Mouse (Mus musculus): ENCODE measurements around the gene Mbd6. TPM values are rescaled to one million over a fixed set of nuclear protein-coding genes. Genes with fewer than 3 reads are reported as not detected.

Mbd6 gene
- 50.0 and 51.5 TPM in 2 replicates for polyA plus RNA-seq (2012; rRNA removed)

DNA sequence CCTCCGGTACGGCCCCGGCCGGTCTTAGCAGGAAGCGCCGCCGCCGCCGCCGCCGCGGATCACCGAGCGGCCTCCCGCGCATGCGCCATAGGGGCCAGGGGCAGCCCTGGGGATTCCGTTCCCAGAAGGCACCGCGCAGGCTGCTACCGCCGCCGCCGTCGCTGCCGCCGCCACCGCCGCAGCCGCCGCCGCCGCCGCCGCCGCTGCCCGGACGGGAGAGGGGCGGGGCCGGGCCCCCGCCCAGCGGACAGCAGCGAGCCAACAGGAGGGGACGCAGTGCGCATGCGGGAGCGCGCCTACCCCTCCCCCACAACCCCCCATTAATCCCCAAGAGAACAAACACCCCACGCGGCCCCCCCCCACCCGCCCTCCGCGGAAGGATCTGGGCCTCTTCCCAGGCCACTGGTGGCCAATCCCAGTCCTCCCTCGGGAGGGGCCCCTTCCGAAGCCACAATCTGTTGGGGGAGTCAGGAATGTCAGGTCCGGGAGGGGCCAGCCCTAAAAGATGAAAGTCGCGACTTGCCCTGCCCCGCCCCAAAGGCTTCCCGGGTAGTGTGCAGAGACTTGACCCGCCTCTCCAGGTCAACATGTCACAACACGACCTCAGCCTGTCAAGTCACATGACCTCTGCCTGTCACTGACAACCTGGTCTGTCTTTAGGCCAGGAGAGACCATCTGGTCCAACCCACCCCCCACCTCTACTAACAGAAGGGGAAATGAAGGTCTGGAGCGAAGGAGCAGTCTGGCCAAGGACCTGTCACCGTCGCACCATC lies at the start of gene Mbd6:
Gene Mbd6 (minus strand): TSS at position 219 of the 773 bp plus-strand sequence.
- peak; percentile 67 to 82 for DNase-seq (ENCODE audit: extremely low spot score in 1 of 2, low spot score in 1 of 2)

DNA sequence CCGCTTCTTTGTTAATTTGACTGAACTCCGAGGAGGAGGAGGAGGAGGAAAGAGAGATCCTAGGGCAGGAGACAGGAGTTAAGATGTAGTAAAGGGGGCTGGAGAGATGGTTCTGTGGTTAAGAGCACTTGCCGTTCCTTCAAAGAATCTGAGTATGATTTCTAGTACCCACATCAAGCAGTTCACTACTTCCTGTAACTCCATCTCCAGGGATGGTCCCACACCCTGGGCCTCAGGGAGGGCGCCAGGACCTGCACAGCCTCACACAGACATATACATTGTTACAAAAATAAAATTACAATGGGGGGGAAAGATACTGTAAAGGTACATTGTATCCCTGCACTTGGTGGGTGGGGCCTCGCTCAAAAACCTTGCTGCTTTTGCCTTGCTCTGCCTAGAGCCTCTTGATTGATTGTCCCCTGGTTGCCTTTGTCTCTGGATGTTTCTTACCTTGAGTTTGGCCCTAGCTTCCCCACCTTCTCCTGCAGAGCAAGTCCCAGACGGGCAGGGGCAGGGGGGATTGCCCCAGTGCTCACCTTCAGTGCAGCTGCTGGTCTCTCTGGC lies 48.8 kb upstream of the Mbd6 start:
- DNase-seq (ENCODE audit: extremely low spot score in 1 of 2, low spot score in 1 of 2): no peak

DNA sequence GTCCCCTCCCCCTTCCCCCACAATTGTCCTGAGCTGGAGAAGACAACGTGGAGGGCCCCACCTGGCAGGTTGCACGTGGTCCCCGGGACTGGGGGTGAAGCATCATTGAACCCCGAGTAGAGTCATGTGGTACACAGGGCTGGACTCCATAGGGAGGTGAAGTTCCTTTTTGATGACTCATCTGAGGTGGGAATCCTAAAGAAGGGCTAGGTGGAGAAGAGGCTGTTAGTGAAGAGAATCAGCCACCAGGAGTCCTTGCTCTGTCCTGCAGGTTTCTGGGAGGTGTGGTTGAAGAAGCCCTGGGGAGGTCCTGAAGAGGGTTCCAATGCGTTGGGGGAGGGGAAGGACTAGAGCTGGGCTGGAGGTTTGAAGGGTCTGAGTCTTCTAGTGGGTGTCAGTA lies 48.1 kb upstream of the Mbd6 start:
- no peak for DNase-seq (ENCODE audit: extremely low spot score in 1 of 2, low spot score in 1 of 2)

DNA sequence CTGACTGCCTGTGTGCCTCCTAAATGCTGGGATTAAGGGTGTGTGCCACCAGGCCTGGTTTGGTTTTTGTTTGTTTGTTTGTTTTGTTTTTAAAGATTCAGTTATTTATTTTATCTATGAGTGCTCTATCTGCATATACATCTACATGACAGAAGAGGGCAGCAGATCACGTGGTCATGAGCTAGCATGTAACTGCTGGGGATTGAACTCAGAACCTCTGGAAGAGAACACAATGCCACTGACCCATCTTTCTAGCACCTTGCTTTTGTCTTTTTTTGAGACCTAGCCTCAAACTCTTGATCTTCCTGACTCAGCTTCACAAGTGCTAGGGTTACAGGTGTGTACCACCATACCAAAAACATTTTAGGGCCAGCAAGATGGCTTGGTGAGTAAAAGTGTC lies 46.5 kb upstream of the Mbd6 start:
- DNase-seq (ENCODE audit: extremely low spot score in 1 of 2, low spot score in 1 of 2): no peak

GRCm38 (mm10) chr10:127333152-127333551 lies 44.3 kb upstream of the Mbd6 start:
- DNase-seq (ENCODE audit: extremely low spot score in 1 of 2, low spot score in 1 of 2): no peak

- DNase-seq (ENCODE audit: extremely low spot score in 1 of 2, low spot score in 1 of 2): no peak
Measured at GRCm38 (mm10) chr10:127332211-127332874, 43.5 kb upstream of the Mbd6 start.

- DNase-seq (ENCODE audit: extremely low spot score in 1 of 2, low spot score in 1 of 2): no peak
Measured at GRCm38 (mm10) chr10:127330212-127330611, 41.4 kb upstream of the Mbd6 start.

DNA sequence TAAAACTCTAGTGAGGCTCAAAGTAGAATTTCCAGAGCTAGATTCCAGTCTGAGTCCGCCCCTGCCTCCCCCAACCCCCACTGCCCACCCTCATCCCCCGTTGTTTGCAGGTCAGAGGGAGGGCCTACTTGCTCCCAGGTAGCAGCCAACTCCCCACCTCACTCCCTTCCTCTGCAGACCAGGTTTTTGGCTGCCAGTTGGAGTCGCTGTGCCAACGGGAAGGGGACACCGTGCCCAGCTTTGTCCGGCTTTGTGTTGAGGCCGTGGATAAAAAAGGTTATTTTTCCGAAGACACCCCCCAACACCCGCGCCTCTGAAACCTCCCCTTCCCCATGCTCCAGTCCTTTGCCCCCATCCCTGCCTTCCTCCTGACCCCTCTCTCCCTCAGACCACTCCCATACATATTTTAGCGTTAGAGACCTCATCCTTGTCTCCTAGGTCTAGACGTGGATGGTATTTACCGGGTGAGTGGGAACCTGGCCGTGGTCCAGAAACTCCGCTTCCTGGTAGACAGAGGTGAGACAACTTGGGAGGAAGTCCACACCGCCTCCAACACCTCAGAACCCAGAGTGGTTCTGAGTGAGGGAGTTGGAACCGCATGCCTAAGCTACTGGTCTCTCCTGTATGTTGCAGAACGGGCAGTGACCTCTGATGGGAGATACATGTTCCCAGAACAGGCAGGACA lies 38.8 kb upstream of the Mbd6 start:
- no peak for DNase-seq (ENCODE audit: extremely low spot score in 1 of 2, low spot score in 1 of 2)

DNA sequence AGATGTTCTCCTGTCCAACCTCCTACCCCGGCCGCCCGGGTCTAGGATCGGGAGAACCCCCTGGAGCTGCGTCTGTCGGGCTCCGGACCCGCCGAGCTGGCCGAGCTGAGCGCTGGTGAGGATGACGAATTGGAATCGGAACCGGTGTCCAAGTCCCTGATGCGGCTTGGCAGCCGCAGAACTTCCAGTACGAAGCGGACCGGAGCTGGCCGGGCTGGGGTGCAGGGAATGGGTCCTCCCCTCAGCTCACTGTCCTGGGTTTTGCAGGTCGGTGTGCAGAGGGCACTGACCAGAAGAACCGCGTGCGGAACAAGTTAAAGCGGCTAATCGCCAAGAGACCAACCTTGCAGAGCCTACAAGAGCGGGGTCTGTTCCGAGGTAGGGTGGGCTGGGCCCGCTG lies 38.0 kb upstream of the Mbd6 start:
- DNase-seq (ENCODE audit: extremely low spot score in 1 of 2, low spot score in 1 of 2): no peak

- DNase-seq (ENCODE audit: extremely low spot score in 1 of 2, low spot score in 1 of 2): no peak
Measured at GRCm38 (mm10) chr10:127326017-127326801, 37.4 kb upstream of the Mbd6 start.

DNA sequence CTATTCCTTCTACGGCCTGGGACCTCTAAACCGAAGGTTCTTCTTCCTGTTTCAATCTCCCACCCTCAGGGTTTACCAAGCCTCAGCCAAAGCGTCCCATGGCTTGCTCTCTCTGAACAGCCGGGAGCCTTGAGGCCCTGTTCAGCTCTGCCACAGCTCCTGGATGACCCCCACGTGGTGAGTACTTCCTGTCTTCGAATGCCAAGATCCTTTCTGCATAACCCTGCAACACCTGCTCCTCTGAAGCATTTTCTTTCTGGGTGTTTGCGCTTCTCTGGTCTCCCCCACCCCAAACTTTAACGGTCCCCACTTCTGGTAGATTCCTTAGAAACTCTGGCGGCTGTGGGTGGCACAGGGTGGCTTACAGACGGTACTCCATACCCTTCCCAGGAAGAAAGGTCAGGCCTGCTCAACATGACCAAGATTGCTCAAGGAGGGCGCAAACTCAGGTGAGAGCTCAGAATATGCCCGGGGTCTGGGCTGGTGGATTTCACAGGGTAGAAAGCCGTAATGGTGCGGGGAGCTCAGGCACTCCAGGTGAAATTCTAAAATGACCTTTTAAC lies 36.7 kb upstream of the Mbd6 start:
- no peak for DNase-seq (ENCODE audit: extremely low spot score in 1 of 2, low spot score in 1 of 2)

DNA sequence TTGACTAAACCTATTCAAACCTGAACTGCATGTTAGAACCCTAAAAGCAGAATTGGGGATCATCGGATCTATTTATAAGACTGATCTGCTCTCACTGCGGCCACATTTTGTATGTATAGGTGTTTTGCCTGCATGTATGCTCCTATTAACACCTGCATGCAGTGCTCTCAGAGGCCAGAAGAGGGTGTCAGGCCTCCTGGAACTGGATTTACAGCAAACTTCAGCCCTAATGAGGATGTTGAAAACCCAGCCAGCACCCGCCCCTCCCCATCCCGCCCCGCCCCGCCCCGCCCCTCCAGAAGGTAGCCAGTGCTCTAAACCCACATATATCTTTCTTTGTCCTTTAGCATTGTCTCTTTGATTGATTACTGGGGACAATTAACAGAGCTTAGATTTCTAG lies 35.7 kb upstream of the Mbd6 start:
- no peak for DNase-seq (ENCODE audit: extremely low spot score in 1 of 2, low spot score in 1 of 2)

- no peak for DNase-seq (ENCODE audit: extremely low spot score in 1 of 2, low spot score in 1 of 2)
Measured at GRCm38 (mm10) chr10:127323131-127323855, 34.5 kb upstream of the Mbd6 start.

GRCm38 (mm10) chr10:127322669-127323068 lies 33.9 kb upstream of the Mbd6 start:
- no peak for DNase-seq (ENCODE audit: extremely low spot score in 1 of 2, low spot score in 1 of 2)

- DNase-seq (ENCODE audit: extremely low spot score in 1 of 2, low spot score in 1 of 2): no peak
Measured at GRCm38 (mm10) chr10:127322178-127322577, 33.4 kb upstream of the Mbd6 start.

- no peak for DNase-seq (ENCODE audit: extremely low spot score in 1 of 2, low spot score in 1 of 2)
Measured at GRCm38 (mm10) chr10:127321621-127322020, 32.8 kb upstream of the Mbd6 start, which contains the start of gene Arhgap9. Gene Arhgap9, plus strand, starts transcription at chr10:127321964.

DNA sequence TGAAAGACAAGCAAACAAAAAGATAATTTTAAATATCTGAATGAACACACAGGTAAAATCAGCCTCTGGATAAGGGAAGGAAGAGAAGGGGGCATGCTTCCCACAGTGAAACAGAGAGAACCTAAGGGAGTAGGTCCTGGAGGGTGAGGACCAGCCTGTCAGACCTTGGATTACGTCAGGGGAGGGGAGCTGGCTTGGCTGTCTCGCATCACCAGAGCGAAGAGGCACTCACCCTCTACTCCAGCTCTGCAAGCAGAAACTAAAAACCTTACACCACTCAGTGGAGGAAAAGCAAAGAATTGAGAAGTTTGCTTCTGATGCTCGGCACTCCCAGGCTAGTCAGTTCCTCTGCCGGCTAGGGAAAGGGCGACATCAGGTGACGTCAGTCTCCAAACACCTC lies 31.2 kb upstream of the Mbd6 start:
- DNase-seq (ENCODE audit: extremely low spot score in 1 of 2, low spot score in 1 of 2): no peak

DNA sequence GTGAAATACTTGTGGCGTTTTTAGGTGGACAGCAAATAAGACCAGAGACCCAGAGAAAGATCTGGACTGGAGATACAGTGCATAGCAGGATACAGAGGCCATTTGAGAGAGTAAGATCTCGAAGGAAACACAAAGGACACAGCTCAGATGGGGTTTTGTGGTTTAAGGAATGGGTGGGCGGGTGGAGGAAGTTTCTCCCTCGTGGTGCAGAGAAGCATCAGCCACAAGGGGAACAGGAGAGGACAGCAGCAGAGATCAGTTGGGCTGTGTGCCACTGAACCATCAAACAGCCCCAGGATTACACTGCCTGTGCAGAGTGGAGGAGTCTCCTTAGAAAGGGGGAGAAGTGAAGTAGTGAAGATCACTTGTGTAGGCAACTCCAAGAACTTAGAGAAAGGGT lies 29.2 kb upstream of the Mbd6 start:
- DNase-seq (ENCODE audit: extremely low spot score in 1 of 2, low spot score in 1 of 2): no peak

DNA sequence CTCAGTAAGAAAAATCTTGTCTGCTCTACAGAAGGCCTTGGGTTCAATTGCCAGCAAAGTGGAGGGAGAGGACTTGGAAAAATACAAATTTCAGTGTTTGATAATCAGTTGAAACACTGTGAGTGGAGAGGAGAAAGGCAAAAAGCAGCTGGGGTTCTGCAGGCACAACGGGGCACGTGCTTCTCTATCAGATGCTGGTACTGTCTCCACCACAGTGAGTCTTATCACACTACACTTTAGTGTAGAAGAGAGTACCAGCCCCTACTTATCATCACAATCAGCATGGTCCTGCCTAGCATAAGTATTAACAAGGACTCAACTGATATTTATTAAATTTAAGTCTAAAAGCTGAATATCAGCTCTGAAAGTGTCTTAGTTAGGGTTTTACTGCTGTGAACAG lies 28.5 kb upstream of the Mbd6 start:
- DNase-seq (ENCODE audit: extremely low spot score in 1 of 2, low spot score in 1 of 2): no peak
